Mouse (Mus musculus): ENCODE data around the gene Arl14.

DNA sequence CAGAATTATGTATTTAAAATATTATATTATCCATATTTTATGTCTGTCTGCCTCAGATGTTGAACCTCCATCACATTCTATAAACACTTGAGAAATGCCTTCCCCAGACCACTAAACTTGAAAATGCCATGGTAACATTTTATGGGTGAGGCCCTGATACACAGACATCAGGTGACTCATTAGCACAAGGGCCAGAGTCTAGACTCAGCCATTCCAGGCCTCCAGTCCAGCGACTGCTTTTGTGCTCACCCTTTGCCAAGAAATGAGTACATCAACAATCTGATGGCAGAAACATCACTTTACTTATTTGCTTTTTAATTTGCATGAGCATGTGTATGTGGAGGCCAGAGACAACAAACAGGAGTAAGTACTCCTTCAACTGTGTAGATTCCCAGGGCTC, 22.0 kb upstream of the Arl14 start:
- TF ChIP-seq CTCF (IDR thresholded peaks at IDR 0.05; ENCODE audit: insufficient read depth, low read depth, low read length) (no peak), POLR2A (IDR thresholded peaks at IDR 0.05; ENCODE audit: insufficient read depth, low read depth, low read length) (no peak)

Measured in olfactory bulb, adult 2 months (tissue).